Mouse (Mus musculus): ENCODE data around the gene Tpm4.

Gene Tpm4

DNA sequence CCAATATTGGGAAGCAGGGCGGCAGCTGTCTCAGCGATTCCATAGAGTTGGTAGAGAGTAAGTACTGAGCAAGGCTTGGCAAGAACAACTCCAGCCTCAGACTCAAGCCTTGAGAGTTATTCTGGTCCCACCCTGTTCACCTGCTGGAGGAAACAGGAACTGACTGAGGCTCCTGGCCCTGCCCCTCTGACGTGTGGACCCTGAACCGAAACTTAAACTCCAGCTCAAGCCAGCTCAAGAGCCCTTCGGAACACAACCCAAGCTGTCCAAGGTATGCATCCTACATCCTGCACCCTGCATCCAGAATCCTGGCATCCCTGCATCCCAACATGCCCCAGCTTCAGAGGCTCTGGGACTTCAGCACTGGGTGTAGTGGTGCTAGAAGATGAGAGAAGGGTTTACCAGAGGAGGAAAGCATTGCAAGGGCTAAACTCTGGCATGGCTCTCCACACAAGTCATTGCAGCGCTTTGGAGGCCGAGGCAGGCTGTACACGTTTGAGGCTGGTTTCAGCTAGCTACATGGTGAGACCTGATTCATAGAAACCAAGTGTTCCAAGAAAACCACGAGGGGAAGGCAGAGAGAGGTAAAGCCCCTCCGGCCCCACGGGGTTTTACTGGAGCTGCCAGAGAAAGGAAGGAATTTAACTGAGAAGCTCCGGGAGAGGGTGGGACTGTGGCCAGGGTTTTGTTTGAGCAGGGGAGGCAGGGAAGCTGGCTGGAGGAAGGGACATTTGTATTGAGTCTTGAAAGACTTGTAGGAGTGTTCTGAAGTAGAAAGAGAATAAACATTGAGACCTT, 54.8 kb downstream of the Tpm4 start, which contains the start of gene Hsh2d:
TSS of gene Hsh2d (plus strand) at position 222 of the 798 bp plus-strand sequence.
- DNase-seq (ENCODE audit: low spot score) = no peak

DNA sequence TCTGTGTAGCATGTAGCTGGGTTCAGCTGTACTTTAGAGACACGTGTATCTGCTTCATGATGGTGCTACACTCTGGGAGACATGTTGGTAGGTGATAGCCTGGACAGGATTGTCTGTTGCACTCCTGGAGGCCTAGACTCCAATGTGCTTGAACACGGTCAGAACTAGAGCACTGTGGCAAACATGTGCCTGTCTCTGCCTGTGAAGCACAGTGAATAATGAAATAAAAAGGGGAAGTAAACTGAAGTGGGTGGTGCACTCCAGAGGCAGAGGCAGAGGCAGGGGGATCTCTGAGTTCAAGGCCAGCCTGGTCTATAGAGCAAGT, 55.4 kb downstream of the Tpm4 start:
- DNase-seq (ENCODE audit: low spot score) = no peak

DNA sequence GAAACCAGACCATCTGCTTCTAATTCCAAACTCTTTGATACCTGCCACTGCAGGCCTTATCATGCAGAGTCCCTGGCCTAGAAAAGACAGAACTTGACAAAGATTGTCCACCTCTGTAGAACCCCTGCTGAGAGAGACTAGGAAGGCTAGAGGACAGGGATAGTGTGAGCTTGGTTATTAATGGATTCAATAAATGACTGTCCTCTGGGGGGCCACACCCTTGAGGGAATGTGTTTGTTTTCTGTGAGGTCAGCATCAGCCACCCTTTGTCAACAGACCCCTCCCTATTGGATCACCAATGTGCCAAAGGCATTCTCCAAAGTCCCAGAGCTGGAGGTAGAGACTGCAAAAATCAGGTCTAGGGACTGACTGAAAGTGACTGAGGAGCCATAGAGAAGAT, 57.3 kb downstream of the Tpm4 start:
- DNase-seq (ENCODE audit: low spot score) = no peak

DNA sequence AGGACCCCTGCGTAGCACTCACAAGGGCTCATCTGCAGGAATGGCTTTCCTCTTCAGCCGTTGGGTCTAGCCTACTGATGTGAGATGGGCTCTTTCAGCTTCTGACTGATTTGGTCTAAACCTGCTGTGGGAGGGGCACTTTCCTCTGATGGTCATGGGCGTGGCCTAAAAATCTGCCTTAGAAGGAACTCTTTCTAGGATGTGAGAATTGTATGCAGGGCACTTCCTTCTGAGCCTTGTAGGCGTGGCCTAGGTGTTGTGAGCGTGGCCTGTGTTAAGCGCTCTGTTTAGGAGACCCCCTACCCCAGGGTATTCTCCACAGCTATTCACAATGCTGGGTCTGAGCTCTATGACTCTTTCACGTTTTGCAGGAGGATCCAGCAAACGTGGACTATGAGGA, 63.2 kb downstream of the Tpm4 start:
- DNase-seq (ENCODE audit: low spot score) = no peak

Data from testis, postnatal 10 days (tissue).